Mouse (Mus musculus) G1E (cell line): ENCODE data around the gene Oas1g.

Experiments
- CTCF ChIP-seq: IDR thresholded peaks from 2 replicates; pipeline ENCODE4 v1.5.1; 2012; ENCODE audit warnings: low read depth, low read length, inconsistent platforms, mixed read lengths
- GATA1 ChIP-seq: IDR thresholded peaks from 2 replicates; pipeline ENCODE4 v1.6.1; 2012; ENCODE audit warnings: borderline replicate concordance, low read length, inconsistent platforms, mixed read lengths
- GATA2 ChIP-seq: IDR thresholded peaks from 2 replicates; pipeline ENCODE4 v1.6.1; 2012; ENCODE audit warnings: low read depth, low read length, inconsistent platforms, borderline replicate concordance
- POLR2AphosphoS5 ChIP-seq: IDR thresholded peaks from 2 replicates; pipeline ENCODE4 v1.6.1; 2012; ENCODE audit warnings: low read depth, low read length, inconsistent platforms; ENCODE audit not compliant: insufficient replicate concordance
- TAL1 ChIP-seq: conservative IDR thresholded peaks from 2 replicates; pipeline ENCODE4 v1.6.1; 2012; ENCODE audit warnings: low read depth, low read length, inconsistent platforms, mixed read lengths

DNA sequence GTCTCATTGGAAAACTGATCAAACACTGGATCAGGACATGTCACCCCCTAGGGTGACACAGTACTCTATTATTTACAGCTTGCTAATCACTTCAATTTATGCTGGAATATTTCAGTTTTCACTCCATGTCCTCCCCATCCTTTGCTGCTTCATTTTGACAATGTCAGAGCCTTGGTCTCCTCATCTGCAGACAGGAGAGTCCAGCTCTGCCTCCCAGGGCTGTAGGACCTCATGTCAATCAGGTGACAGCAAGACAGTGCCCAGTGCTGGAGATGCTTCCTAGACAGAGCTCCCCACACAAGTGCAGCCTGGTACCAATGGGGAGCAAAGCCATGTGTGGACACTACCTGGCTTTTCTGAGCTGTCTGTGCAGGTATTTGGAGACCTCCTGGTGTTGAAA, 11.3 kb upstream of the Oas1g start:
- TF ChIP-seq CTCF = no peak
- TF ChIP-seq GATA1 = no peak
- TF ChIP-seq GATA2 = no peak
- no peak for TF ChIP-seq TAL1
- no peak for TF ChIP-seq POLR2AphosphoS5
